In the genomic region with DNA sequence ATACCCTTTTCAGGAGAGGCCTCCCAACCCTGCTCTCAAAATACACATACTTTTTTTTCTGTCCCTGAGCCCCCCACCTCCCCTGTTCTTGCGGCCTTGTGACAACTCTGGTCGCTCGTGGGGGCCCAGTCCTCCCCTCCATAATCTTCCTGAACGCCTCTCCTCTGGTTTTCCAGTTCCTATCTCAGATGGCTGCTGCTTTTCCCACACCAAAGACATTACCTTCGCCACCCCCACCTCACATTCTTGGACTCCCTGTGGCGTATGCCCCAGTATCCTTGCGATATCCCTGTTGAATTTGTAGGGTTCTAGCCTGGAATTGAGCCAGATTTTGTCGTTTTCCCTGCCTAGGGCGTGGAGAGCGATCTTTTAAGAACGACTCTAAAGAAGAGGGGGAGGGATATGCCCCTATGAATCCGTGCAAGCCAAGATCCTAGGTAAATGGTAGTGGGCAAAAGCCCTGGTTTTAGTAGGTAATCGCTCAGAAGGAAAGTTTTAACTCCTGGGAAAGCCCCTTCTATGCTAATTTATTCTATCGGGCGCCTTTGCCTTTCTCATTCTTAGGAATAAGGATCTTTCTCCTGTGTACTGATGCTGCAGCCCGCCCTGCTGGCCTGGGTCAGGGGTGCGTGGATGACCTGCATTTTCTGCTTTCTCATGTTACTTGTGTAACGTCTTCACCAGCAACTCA, we compare ENCODE assay signal across 8 mouse cellular contexts. TPM values are rescaled to one million over a fixed set of nuclear protein-coding genes. Genes with fewer than 3 reads are reported as not detected.
A peak's percentile ranks its signal among the peaks of the same experiment; 100 is the strongest.
DNase-seq lines count a peak whose midpoint lies in the region; ATAC-seq and TF ChIP-seq lines count a peak whose summit lies in the region.

No protein-coding gene starts in this region.

- peak overlapping the region; percentile 95 for H3K9ac ChIP-seq in heart, embryonic 12.5 days
- H3K9ac ChIP-seq in liver, postnatal 0 days (replicated peaks), result peak overlapping the region; percentile 99

- peak overlapping the region; percentile 100 for H3K27ac ChIP-seq in embryonic facial prominence, embryonic 10.5 days (replicated peaks)
- peak overlapping the region; percentile 100 for H3K27ac ChIP-seq in heart, embryonic 12.5 days (ENCODE audit: poor library complexity, severe bottlenecking)
- peak overlapping the region; percentile 100 for H3K27ac ChIP-seq in liver, postnatal 0 days (ENCODE audit: low read depth)

- H3K4me3 ChIP-seq in embryonic facial prominence, embryonic 10.5 days, result peak overlapping the region; percentile 96
- H3K4me3 ChIP-seq in heart, embryonic 12.5 days, result peak overlapping the region; percentile 76
- peak overlapping the region; percentile 85 for H3K4me3 ChIP-seq in liver, postnatal 0 days (ENCODE audit: low read depth, low read length)

- H3K9me3 ChIP-seq in embryonic facial prominence, embryonic 10.5 days, result no peaks in the 10 kb centered on the region
- no peaks in the 10 kb centered on the region for H3K9me3 ChIP-seq in heart, embryonic 12.5 days (replicated peaks)
- no peaks in the 10 kb centered on the region for H3K9me3 ChIP-seq in liver, postnatal 0 days (ENCODE audit: low read length)

- H3K4me1 ChIP-seq in embryonic facial prominence, embryonic 10.5 days, result peaks cover 56% of the 10 kb centered on the region
- H3K4me1 ChIP-seq in heart, embryonic 12.5 days (replicated peaks), result peaks cover 25% of the 10 kb centered on the region
- H3K4me1 ChIP-seq in liver, postnatal 0 days (ENCODE audit: insufficient read depth), result peaks cover 25% of the 10 kb centered on the region

- no peaks in the 10 kb centered on the region for H3K27me3 ChIP-seq in embryonic facial prominence, embryonic 10.5 days (replicated peaks; ENCODE audit: low read depth, poor library complexity, severe bottlenecking)
- no peaks in the 10 kb centered on the region for H3K27me3 ChIP-seq in heart, embryonic 12.5 days (replicated peaks)
- H3K27me3 ChIP-seq in liver, postnatal 0 days (ENCODE audit: insufficient read depth, low read length), result no peaks in the 10 kb centered on the region

- H3K36me3 ChIP-seq in embryonic facial prominence, embryonic 10.5 days (replicated peaks), result peaks cover 10% of the 10 kb centered on the region
- no peaks in the 10 kb centered on the region; the same call in 1 of the 2 replicates for H3K36me3 ChIP-seq in heart, embryonic 12.5 days
- H3K36me3 ChIP-seq in liver, postnatal 0 days (replicated peaks; ENCODE audit: insufficient read depth, low read length), result no peaks in the 10 kb centered on the region

- peak; percentile 37 for TF ChIP-seq CTCF in liver, postnatal 0 days (IDR thresholded peaks at IDR 0.05; ENCODE audit: low read depth)

- under 1% methylated on average over 18 of the region's 18 CpGs for WGBS in embryonic facial prominence, embryonic 10.5 days
- WGBS in heart, embryonic 12.5 days, result 0% methylated on average over 18 of the region's 18 CpGs
- WGBS in liver, postnatal 0 days (ENCODE audit: insufficient replicate concordance), result under 1% methylated on average over 18 of the region's 18 CpGs

- peak; percentile 30 for DNase-seq in CD4-positive helper T cell, adult 2 months (ENCODE audit: low read depth, low spot score)
- peak; percentile 64 for DNase-seq in adrenal gland, adult 2 months
- DNase-seq in embryonic facial prominence, embryonic 10.5 days (ENCODE audit: low spot score), result peak; percentile 56
- peak; percentile 47 for DNase-seq in kidney, postnatal 10 days
- DNase-seq in liver, postnatal 0 days, result peak; percentile 49
- peak; percentile 23 for DNase-seq in ovary, postnatal 10 days (ENCODE audit: low spot score)
- peak; percentile 14 to 32 for DNase-seq in urinary bladder, postnatal 36 days (ENCODE audit: low spot score in 2 of 2)

- peak overlapping the region; percentile 92 for H3K4me2 ChIP-seq in heart, embryonic 12.5 days
- H3K4me2 ChIP-seq in liver, postnatal 0 days (ENCODE audit: low read depth, low read length), result peak overlapping the region; percentile 86

- no peak for ATAC-seq in heart, embryonic 12.5 days (ENCODE audit: insufficient number of reproducible peaks, low FRiP score)
- no peak for ATAC-seq in liver, postnatal 0 days

- 0 out of 2 replicates have a peak, but pooled peaks have one; percentile 17 for TF ChIP-seq EP300 in liver, postnatal 0 days (IDR thresholded peaks at IDR 0.05; ENCODE audit: low read depth)

RNA-seq across cellular contexts. Expression of gene Setd5, which starts 1.0 kb away (rescaled TPM):
- 10 to 100 TPM; 72.0 to 96.9 TPM for total RNA-seq in adrenal gland, adult 2 months (2021)
- 22.8 and 24.3 TPM in 2 replicates for polyA plus RNA-seq in adrenal gland, adult 2 months (2012; rRNA removed)
- polyA plus RNA-seq in embryonic facial prominence, embryonic 10.5 days (2016; fragmentation: Nextera tagmentation; extraction: Ambion mirVana), result 85.8 and 90.1 TPM in 2 replicates
- 61.0 and 62.9 TPM in 2 replicates for polyA plus RNA-seq in heart, embryonic 12.5 days (2016; fragmentation: Nextera tagmentation; extraction: Ambion mirVana)
- 17.3 and 19.7 TPM in 2 replicates for polyA plus RNA-seq in liver, postnatal 0 days (2015; fragmentation: Nextera tagmentation; extraction: Ambion mirVana)

RNA-seq across cellular contexts. Expression of gene Thumpd3, which starts 32.2 kb away (rescaled TPM):
- total RNA-seq in adrenal gland, adult 2 months (2021), result 10 to 100 TPM; 32.7 to 35.2 TPM
- 2.8 and 3.0 TPM in 2 replicates for polyA plus RNA-seq in adrenal gland, adult 2 months (2012; rRNA removed)
- 65.8 and 66.2 TPM in 2 replicates for polyA plus RNA-seq in embryonic facial prominence, embryonic 10.5 days (2016; fragmentation: Nextera tagmentation; extraction: Ambion mirVana)
- 41.5 and 46.5 TPM in 2 replicates for polyA plus RNA-seq in heart, embryonic 12.5 days (2016; fragmentation: Nextera tagmentation; extraction: Ambion mirVana)
- 23.8 and 25.1 TPM in 2 replicates for polyA plus RNA-seq in liver, postnatal 0 days (2015; fragmentation: Nextera tagmentation; extraction: Ambion mirVana)
